Mouse (Mus musculus): ENCODE data around the gene Tsc2.

The Tsc2 gene

DNA sequence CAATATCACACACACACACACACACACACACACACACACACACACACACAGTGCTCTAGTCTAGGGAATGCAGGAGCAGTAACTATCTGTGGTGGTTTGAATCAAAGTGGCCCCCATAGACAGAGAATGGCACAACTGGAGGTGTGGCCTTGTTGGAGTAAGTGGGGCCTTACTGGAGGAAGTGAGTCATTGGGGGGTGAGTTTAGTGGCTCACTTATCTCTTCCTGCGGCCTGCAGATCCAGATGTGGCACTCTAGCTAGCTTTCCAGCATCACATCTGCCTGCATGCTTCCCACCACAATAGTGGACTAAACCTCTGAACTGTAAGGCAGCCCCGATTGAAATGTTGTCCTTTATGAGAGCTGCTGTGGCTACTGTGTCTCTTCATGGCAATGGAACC is 21.7 kb downstream of the Tsc2 start:
- no peak for DNase-seq (ENCODE audit: low spot score in 2 of 2)

DNA sequence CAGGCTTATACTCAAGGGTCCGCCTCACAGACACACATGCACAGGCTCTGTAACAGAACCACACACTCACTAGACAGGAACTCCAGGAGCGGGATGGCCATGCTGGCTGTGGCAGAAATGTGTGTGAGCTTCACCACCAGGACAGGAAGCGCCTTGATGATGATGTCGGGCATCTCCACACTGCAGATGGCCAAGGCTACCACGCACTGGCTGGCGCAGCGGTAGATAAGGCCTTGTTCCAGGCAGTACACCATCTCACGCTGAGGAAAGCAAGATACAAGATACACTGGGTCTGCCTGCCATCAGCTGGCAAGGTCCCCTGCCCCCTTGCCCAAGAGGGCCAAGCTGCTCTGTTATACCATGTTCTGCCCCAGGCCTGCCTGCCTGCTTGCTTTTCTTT is 23.6 kb downstream of the Tsc2 start:
- DNase-seq (ENCODE audit: low spot score in 2 of 2) = no peak

- no peak for DNase-seq (ENCODE audit: low spot score in 2 of 2)
These were observed 24.1 kb downstream of the Tsc2 start for GRCm38 (mm10) chr17:24608370-24608769.

DNA sequence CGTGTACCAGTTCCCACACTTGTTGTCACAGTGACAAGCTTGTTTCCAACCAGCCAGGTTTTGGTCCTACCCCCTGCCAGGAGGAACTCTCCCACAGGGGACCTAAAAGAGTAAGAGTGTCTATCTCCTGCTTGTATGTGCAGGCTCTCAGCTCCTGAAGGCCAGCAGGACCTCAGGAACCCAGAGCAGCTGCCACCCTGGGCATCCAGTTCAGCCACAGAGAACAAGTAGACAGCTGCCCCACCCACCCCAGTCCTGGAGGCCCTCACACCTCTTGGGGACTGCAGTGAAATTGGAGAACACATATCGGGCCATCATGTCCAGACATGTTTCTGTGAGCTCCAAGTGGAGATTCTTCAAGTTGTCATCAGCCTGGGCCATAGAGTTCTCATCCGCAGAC is 27.9 kb downstream of the Tsc2 start:
- DNase-seq (ENCODE audit: low spot score in 2 of 2) = no peak

DNA sequence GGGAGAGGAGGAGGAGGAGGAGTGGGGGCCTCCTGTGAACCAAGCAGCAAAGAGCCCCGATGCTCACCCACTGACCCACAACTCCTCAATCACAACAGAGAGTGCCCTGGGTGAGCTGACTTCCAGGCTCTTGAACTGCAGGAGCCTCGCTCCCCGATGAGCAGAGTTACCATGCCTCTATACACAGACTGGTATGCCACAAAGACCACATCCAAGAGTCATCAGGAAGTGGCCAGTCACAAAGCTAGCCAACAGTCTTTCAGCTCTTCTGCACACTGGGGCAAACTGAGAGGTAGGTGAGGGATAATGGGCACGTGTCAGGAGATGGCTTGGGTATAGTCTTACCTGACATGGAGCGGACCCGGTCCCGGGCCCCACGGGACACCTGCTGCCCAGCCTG is 28.5 kb downstream of the Tsc2 start:
- DNase-seq (ENCODE audit: low spot score in 2 of 2) = no peak

DNA sequence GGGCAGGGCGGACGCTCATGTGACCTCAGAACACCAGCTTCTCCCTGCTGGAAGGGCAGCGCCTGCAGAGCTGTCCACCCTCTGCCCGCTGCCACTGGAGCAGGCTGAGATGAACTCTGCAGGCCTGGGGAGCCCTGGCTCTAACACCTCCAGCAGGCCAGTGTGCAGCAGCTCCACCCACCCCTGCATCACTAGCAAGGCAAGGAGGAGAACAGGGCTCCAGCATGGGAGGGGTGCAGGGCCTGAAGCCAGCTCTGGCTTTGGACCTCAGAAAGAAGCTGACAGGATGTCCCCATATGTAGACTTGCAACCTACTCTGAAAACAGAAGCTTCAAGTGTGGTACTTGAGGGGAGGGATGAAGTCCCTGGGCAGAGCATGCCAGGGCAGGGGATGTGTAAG is 31.9 kb downstream of the Tsc2 start:
- no peak for DNase-seq (ENCODE audit: low spot score in 2 of 2)

- no peak for DNase-seq (ENCODE audit: low spot score in 2 of 2)
These were observed 34.4 kb downstream of the Tsc2 start for GRCm38 (mm10) chr17:24597989-24598388.

- DNase-seq (ENCODE audit: low spot score in 2 of 2) = no peak
These were observed 35.8 kb downstream of the Tsc2 start for GRCm38 (mm10) chr17:24596471-24597183.

- no peak for DNase-seq (ENCODE audit: low spot score in 2 of 2)
These were observed 36.4 kb downstream of the Tsc2 start for GRCm38 (mm10) chr17:24596073-24596466.

DNA sequence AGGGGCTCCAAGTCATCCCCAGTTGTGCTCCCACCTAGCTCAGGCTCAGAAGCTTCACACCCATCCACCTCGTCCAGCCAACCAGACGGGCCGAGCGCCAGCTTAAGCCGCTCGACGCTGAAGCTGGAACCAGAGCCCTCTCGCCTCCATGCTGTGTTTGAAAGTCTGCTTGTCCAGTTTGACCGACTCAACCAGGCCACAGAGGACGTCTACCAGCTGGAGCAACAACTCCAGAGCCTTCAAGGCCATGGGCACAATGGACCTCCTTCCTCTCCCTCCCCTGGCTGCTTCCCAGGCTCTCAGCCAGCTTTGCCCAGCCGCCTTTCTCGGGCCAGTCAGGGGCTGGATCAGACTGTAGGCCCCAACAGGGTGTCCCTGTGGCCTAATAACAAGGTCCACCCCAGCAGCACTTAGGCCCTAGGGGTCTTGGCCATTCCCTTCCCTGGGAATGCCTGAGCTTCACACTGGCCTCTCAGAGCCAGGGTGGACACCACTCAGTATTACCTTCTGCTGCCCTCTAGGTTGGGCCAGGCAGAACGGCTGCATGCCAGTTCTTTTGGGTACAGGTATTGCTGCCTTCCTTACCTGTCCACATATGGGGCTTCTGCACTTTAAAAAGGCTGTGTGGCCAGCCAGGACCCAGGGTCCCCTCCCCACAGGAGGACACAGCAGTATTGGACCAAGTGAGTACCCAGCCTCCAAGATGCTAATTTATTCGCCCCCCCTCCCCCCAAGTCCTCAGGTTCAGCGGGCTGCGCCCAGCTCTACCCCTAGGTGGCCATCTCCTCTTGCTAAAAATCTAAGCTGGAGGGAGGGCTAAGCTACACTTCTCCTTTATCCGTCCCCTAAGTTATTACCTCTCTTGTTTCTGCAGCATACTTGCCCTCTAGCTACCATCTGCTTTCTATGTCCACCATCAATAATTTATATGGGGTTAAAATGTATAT is 37.0 kb downstream of the Tsc2 start:
- no peak for DNase-seq (ENCODE audit: low spot score in 2 of 2)

- no peak for DNase-seq (ENCODE audit: low spot score in 2 of 2)
These were observed 38.2 kb downstream of the Tsc2 start for GRCm38 (mm10) chr17:24593992-24594890.

DNA sequence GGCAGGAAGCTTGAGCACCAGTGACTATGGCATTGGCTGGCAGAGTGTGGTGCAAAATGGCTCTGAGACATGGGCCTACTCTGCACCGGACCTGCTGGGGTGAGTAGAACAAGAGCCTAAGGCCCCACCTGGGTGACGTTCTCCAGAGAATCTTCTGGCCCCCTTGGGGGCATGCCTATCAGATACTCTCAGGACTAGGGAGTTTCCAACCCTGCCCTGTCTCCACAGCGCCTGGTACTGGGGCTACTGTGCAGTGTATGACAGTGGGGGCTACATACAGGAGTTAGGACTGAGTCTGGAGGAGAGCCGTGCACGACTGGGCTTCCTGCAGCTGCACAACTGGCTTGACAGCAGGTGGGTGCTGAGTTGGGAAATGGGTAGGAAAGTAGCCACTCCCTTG is 39.2 kb downstream of the Tsc2 start:
- DNase-seq (ENCODE audit: low spot score in 2 of 2) = no peak

DNA sequence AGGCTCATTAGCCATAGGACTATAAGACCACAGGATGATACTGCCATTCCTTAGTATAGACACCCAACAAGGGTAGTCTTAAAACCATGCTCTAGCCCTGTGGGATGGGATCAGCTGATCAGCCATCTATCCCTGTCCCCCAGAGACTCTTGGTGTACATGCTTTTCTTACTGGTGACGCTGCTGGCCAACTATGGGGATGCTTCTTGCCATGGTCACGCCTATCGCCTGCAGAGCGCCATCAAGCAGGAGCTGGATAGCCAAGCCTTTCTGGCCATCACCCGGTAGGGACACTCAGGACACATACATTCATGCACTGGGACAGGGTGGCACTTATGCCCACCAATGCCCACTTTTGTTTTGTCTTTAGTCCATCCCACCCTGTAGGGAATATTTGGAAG is 40.7 kb downstream of the Tsc2 start:
- no peak for DNase-seq (ENCODE audit: low spot score in 2 of 2)

DNA sequence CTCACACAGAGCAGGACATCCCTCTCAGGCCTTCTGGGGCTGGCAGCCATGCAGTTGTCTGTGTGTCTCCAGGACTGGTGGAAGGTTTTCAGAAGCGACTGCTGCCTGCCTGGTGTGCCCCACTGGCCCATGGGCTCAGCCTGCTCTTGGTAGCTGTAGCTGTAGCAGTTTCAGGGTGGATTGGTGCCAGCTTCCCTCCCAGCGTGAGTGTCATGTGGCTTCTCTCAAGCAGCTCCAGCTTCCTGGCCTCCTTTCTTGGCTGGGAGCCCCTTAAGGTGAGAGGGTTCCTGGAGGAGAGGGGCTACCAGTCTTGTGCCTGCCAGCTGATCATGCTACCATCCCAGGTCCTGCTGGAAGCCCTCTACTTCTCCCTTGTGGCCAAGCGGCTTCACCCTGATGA is 41.5 kb downstream of the Tsc2 start:
- DNase-seq (ENCODE audit: low spot score in 2 of 2) = no peak

DNA sequence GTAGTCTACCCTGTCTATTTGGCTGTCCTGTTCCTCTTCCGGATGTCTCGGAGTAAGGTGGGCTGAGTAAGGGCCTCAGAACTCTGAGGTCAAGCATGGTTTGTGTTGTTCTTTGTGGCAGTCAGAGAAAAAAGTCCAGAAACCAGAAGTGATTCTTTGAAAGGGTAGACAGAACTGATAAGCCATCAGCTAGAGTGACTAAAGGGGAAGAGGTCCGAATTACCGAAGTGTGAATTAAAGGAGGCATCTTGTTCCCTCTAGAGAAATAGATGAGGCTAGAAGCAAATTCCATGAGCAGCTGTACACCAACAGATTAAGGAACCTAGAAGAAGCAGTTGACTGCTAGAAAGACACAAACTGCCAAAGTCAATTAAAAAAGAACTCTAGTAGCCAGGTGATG is 45.9 kb downstream of the Tsc2 start:
- DNase-seq (ENCODE audit: low spot score in 2 of 2) = no peak

GRCm38 (mm10) chr17:24584520-24584919 is 47.9 kb downstream of the Tsc2 start:
- no peak for DNase-seq (ENCODE audit: low spot score in 2 of 2)

GRCm38 (mm10) chr17:24583599-24584460 is 48.6 kb downstream of the Tsc2 start:
- no peak for DNase-seq (ENCODE audit: low spot score in 2 of 2)

GRCm38 (mm10) chr17:24580287-24580686 is 52.1 kb downstream of the Tsc2 start:
- DNase-seq (ENCODE audit: low spot score in 2 of 2) = no peak

- DNase-seq (ENCODE audit: low spot score in 2 of 2) = no peak
These were observed 52.9 kb downstream of the Tsc2 start for GRCm38 (mm10) chr17:24579532-24579931.

- DNase-seq (ENCODE audit: low spot score in 2 of 2) = no peak
These were observed 58.6 kb downstream of the Tsc2 start for GRCm38 (mm10) chr17:24573811-24574210.

DNA sequence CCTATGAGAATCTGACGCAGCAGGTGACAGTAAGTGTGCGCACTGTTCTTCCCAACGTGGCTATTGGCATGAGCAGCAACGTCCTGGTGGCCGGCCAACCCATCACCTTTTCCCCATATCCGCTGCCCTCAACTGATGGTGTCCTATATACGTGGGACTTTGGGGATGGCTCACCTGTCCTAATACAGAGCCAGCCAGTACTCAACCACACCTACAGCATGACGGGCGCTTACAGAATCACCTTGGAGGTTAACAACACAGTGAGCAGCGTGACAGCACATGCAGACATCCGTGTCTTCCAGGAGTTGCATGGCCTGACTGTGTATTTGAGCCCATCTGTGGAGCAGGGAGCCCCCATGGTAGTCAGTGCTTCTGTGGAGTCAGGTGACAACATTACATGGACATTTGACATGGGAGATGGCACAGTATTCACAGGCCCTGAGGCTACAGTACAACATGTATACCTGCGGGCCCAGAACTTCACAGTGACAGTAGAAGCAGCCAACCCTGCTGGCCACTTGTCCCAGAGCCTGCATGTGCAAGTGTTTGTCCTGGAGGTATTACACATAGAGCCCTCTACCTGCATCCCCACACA is 59.7 kb downstream of the Tsc2 start:
- no peak for DNase-seq (ENCODE audit: low spot score in 2 of 2)

Data from urinary bladder, postnatal 4 days (tissue).